9 mouse cellular contexts compared by ENCODE assay signal in the genomic region with DNA sequence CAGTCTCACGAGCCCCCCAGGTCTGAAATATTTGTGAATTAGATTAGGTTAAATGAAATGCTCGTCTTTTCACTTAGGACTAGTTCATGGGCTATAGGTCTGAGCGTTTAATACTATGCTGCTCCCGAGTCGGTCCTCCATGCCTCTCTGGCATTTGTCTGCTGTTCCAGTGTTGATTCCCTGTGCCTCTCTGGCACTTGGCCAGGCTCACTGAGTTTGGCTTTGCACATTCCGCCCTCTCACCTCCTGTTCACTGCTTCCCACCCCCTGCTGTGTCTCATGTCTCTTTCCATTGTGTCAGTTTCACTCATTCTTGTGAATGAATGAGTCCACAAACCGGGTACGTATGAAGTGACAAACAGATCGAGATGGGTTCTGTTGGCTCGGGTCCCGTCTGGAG.
DNase-seq lines count a peak whose midpoint lies in the region; ATAC-seq lines count a peak whose summit lies in the region.
"Had no signal": no experiment of that assay in that cellular context is flagged by ENCODE, and none has a peak within 500 bp of the region (broad histone marks: within the 10 kb centered on the region; RNA-seq: fewer than 3 reads in every experiment).

No protein-coding gene starts in this region.

- peak; percentile 28 for DNase-seq in kidney, postnatal 10 days
- no peak for DNase-seq in kidney, adult 9 months
- DNase-seq in layer of hippocampus, adult 11-12 months (ENCODE audit: low spot score), result peak; percentile 83
- DNase-seq in right cerebral cortex, adult 18-20 months, result peak; percentile 81
- no peak for DNase-seq in gastrocnemius, postnatal 36 days

- no peak overlapping the region for H3K4me2 ChIP-seq in hindbrain, embryonic 12.5 days (replicated peaks)
- H3K4me2 ChIP-seq in neural tube, embryonic 15.5 days, result no peak overlapping the region
- H3K4me2 ChIP-seq: embryonic facial prominence, embryonic 12.5 days had no signal

- H3K36me3 ChIP-seq in hindbrain, embryonic 12.5 days, result no peaks in the 10 kb centered on the region
- peaks cover 6% of the 10 kb centered on the region; the same call in 1 of the 2 replicates for H3K36me3 ChIP-seq in neural tube, embryonic 15.5 days
- H3K36me3 ChIP-seq: embryonic facial prominence, embryonic 12.5 days had no signal

- intact Hi-C loops in gastrocnemius, postnatal 36 days (cut with DNase I), result loop anchor here (10.0 kb wide), 1 partner anchor 574 kb away; no protein-coding TSS in a partner anchor

- no peak overlapping the region for H3K9ac ChIP-seq in hindbrain, embryonic 12.5 days
- H3K9ac ChIP-seq in neural tube, embryonic 15.5 days (replicated peaks), result no peak overlapping the region
- H3K9ac ChIP-seq: embryonic facial prominence, embryonic 12.5 days had no signal

- H3K4me3 ChIP-seq in hindbrain, embryonic 12.5 days, result no peak overlapping the region
- no peak overlapping the region for H3K4me3 ChIP-seq in neural tube, embryonic 15.5 days (replicated peaks)
- H3K4me3 ChIP-seq: embryonic facial prominence, embryonic 12.5 days had no signal

- H3K27ac ChIP-seq in hindbrain, embryonic 12.5 days, result no peak overlapping the region
- H3K27ac ChIP-seq in neural tube, embryonic 15.5 days (replicated peaks), result no peak overlapping the region
- H3K27ac ChIP-seq: embryonic facial prominence, embryonic 12.5 days had no signal

- no peaks in the 10 kb centered on the region for H3K4me1 ChIP-seq in hindbrain, embryonic 12.5 days
- H3K4me1 ChIP-seq in neural tube, embryonic 15.5 days, result 0 out of 2 replicates have a peak, but pooled peaks cover 3% of the 10 kb centered on the region
- H3K4me1 ChIP-seq: embryonic facial prominence, embryonic 12.5 days had no signal

- WGBS in hindbrain, embryonic 12.5 days, result 70% methylated on average over 11 of the region's 11 CpGs
- 66% methylated on average over 11 of the region's 11 CpGs for WGBS in neural tube, embryonic 15.5 days

- no peaks in the 10 kb centered on the region for H3K9me3 ChIP-seq in hindbrain, embryonic 12.5 days (replicated peaks)
- no peaks in the 10 kb centered on the region for H3K9me3 ChIP-seq in neural tube, embryonic 15.5 days (replicated peaks)
- H3K9me3 ChIP-seq: embryonic facial prominence, embryonic 12.5 days had no signal

- peak; percentile 88 for ATAC-seq in cerebellum, adult (ENCODE audit: insufficient number of reproducible peaks, low FRiP score, low TSS enrichment)
- ATAC-seq in hindbrain, embryonic 12.5 days (ENCODE audit: low FRiP score), result no peak
- no peak for ATAC-seq in neural tube, embryonic 15.5 days (ENCODE audit: low FRiP score)

- no peaks in the 10 kb centered on the region for H3K27me3 ChIP-seq in hindbrain, embryonic 12.5 days
- H3K27me3 ChIP-seq in neural tube, embryonic 15.5 days (replicated peaks), result 0 out of 2 replicates have a peak, but pooled peaks cover 2% of the 10 kb centered on the region
- H3K27me3 ChIP-seq: embryonic facial prominence, embryonic 12.5 days had no signal

Comparison
In these comparisons a context has a peak if more than half of its experiments do, and no peak if none do; other contexts are left out.
1. DNase-seq: peak in kidney, postnatal 10 days (single experiment), layer of hippocampus, adult 11-12 months (single experiment) and right cerebral cortex, adult 18-20 months (single experiment); none in kidney, adult 9 months (single experiment) and gastrocnemius, postnatal 36 days (0 of 2).